Mouse (Mus musculus) forebrain, embryonic 10.5 days (tissue): ENCODE results near the gene Gpr137b. TPM values are rescaled to one million over a fixed set of nuclear protein-coding genes. Genes with fewer than 3 reads are reported as not detected.
"Not testable (repeated sequence)": the region's sequence is repeated elsewhere in the genome, so short reads cannot be mapped to it uniquely, and the experiment has no call there.

Experiments
- DNase-seq: peaks from one replicate; pipeline ENCODE4 v3.0.0-alpha.2; 2017; ENCODE audit warnings: low spot score; ENCODE audit errors: extremely low spot score
- H3K27ac ChIP-seq: fragments of 300-500 bp; sonication (generic); 2 replicates; pipeline ENCODE4 v1.5.1; 2016; ENCODE audit warnings: mild to moderate bottlenecking
- H3K27me3 ChIP-seq: fragments of 300-500 bp; sonication (generic); 2 replicates; pipeline ENCODE4 v1.6.1; 2016; ENCODE audit warnings: mild to moderate bottlenecking; ENCODE audit not compliant: poor library complexity, severe bottlenecking
- H3K36me3 ChIP-seq: fragments of 300-500 bp; sonication (generic); replicated peaks from 2 replicates; pipeline ENCODE4 v1.6.1; 2016; ENCODE audit warnings: mild to moderate bottlenecking, moderate library complexity
- H3K4me1 ChIP-seq: fragments of 300-500 bp; sonication (generic); 2 replicates; pipeline ENCODE4 v1.6.1; 2016
- H3K4me3 ChIP-seq: fragments of 300-500 bp; sonication (generic); 2 replicates; pipeline ENCODE4 v1.5.1; 2016; ENCODE audit warnings: mild to moderate bottlenecking, moderate library complexity
- H3K9me3 ChIP-seq: fragments of 300-500 bp; sonication (generic); 2 replicates; pipeline ENCODE4 v1.6.1; 2016; ENCODE audit warnings: mild to moderate bottlenecking, moderate library complexity
- WGBS: fragments of 180-500 bp; shearing (Covaris S2); methylation state at CpG from one replicate; pipeline ENCODE4 v1.1.7; 2016; 5-methylcytosine and 5-hydroxymethylcytosine counted together
- polyA plus RNA-seq: library from polyadenylated mRNA; unstranded; fragments of >200 nt; fragmentation: Nextera tagmentation; extraction: Ambion mirVana; gene quantifications from 2 replicates; pipeline ENCODE4 v1.2.1, GENCODE M21; 2016

Gpr137b gene
- polyA plus RNA-seq, 1 experiment from 2014 or later, result 23.3 TPM

DNA sequence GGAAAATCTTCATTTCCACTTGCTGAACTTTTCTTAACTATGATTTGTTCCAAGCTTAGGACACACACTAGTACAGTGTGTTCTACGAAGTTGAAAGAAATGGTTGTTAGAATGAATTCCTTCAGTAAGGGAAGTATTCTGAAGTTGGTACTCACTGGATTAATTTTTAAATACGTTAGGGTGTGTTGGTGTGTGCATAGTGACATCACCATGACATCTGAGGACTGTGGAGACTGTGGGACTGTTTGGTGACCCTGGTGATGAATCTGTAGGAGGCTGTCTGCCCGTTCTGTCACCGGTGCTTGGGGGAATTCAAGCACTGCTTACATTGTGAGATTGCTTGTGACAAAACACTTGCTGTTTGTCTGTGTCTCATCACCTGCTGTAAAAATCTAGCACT is 41.7 kb downstream of the Gpr137b start:
- not testable (repeated sequence) for H3K36me3 ChIP-seq, H3K27me3 ChIP-seq, H3K9me3 ChIP-seq, H3K4me1 ChIP-seq, H3K27ac ChIP-seq, H3K4me3 ChIP-seq, DNase-seq
- 88% methylated on average over 4 of the region's 4 CpGs for WGBS

DNA sequence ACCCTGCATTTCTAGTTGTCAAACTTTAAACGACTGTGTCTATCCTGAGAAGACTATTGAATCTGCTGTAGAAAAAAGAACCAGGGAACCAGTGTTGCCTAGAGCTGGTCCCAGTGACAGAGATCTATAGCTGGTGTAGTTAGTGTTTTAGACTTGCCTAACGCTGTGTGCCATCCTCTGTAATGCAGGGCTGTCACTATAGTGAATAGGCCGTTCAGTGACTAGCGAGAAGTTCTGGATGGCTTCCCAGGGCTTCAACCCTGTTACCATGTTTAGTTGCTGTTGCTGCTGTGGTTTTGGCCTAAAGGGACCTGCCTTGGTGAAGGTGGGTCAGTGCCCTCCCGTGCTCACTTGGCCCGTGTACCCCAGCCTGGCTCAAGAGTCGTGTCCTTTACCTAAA is 43.1 kb downstream of the Gpr137b start:
- not testable (repeated sequence) for H3K9me3 ChIP-seq, H3K4me3 ChIP-seq, H3K36me3 ChIP-seq, H3K27me3 ChIP-seq, H3K4me1 ChIP-seq, H3K27ac ChIP-seq, DNase-seq
- WGBS, result 91% methylated on average over 7 of the region's 7 CpGs

DNA sequence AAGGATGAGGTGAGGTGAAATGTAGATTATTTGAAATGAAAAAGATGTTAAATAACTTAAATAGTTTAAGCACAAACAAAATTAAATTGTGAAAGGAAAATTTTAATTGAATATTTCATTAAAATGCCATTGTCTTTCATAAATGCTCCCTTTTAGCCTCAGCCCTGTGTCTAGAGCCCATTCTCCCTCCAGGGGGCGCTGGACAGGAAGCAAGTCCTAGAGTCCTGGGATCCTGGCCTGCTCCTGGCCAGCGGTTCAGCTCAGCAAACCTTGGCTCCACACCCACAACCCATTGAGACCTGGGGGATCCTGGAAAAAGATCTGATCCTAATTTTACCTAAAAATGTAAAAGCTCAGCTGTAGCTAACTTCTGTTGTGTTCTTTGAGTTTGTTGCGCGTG is 44.5 kb downstream of the Gpr137b start:
- Histone ChIP-seq H3K36me3 (no peaks in the 10 kb centered on the region), H3K4me1 (no peaks in the 10 kb centered on the region), H3K9me3 (no peaks in the 10 kb centered on the region), H3K27me3 (no peaks in the 10 kb centered on the region), H3K27ac (no peak overlapping the region), H3K4me3 (no peak overlapping the region)
- 66% methylated on average over 4 of the region's 4 CpGs for WGBS
- peak; percentile 19 for DNase-seq

DNA sequence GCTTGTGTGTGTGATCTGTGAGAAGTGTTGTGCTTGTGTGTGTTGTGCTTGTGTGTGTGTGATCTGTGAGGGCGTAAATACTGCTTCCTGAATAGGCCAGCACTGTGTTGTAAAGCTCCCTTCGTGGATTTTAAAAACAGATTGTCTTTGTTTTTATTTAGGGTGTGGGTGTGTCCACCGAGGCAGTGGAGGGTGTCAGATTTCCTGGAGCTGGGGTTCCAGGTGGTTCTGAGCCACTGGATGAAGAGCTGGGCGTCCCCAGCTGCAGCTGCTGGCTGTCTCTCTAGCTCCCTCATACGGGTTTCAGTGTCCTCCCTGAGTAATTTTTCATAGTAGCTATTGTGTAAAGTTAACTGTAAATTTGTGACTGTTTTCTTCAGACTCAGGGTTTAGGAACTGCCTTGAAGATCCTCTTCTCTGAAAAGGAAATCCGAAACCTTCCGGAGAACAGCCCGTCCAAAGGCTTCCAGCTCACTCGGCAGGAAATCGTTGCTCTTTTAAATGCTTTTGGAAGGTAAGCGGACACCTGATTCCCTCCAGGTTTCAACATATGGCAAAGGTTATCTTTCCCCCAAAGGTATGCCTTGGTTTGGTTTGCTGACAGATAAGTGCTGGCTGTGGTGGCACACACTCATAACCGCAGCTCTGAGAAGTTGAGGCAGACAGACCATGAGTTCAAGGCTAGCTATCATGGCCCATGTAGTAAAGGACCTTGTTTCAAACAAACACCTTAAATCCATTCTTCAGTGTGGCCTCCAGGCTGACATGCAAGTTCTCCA is 46.0 kb downstream of the Gpr137b start:
- not testable (repeated sequence) for DNase-seq, H3K27ac ChIP-seq, H3K4me3 ChIP-seq, H3K36me3 ChIP-seq, H3K4me1 ChIP-seq, H3K27me3 ChIP-seq, H3K9me3 ChIP-seq
- WGBS, result 37% methylated on average over 12 of the region's 12 CpGs

DNA sequence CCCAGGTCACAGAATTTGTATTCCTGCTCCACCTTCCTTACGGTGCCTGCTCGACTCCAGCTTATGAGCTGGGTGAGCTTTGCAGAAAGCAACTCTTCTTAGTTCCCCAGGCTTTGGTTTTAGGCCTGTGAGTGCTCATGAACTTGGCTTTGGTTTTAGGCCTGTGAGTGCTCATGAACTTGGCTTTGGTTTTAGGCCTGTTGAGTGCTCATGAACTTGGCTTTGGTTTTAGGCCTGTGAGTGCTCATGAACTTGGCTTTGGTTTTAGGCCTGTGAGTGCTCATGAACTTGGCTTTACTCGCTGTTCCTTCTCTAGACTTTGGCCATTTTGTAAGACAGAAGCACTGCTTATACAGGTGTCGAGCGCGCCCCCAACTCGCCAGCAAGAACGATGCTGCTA is 56.5 kb downstream of the Gpr137b start:
- H3K27ac ChIP-seq, H3K36me3 ChIP-seq, H3K4me1 ChIP-seq, DNase-seq, H3K4me3 ChIP-seq, H3K27me3 ChIP-seq, H3K9me3 ChIP-seq: not testable (repeated sequence)
- 90% methylated on average over 8 of the region's 8 CpGs for WGBS

DNA sequence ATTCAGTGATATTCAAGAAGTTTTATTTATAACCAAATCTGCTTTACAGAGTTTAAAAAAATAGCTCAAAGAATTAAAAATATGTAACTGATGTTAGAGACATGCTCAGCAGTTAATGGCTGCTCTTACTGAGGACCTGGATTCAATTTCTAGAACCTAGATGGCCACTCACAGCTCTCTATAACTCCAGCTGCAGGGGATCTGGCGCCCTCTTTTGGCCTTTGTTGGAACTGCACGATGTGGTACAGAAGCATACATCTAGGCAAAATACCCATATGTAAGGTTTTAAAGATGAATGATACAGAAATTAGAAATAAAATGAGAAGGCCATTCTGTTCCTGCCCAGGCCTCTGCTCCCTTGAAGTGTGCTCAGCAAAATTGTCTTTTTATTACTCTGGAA is 64.9 kb downstream of the Gpr137b start:
- Histone ChIP-seq H3K36me3 (no peaks in the 10 kb centered on the region), H3K9me3 (no peaks in the 10 kb centered on the region), H3K27ac (no peak overlapping the region), H3K27me3 (no peaks in the 10 kb centered on the region), H3K4me1 (no peaks in the 10 kb centered on the region), H3K4me3 (no peak overlapping the region)
- 3% methylated on average over 2 of the region's 2 CpGs for WGBS
- DNase-seq, result peak; percentile 38

Other genes starting within 250 kb of the Gpr137b start
- not detected in 2 replicates for gene Prl2c5, start 211.3 kb downstream of the Gpr137b start, polyA plus RNA-seq
- gene Nid1, start 43.5 kb upstream of the Gpr137b start, polyA plus RNA-seq, result 45.6 and 51.2 TPM in 2 replicates
- 2.7 and 3.6 TPM in 2 replicates for gene Lyst, start 196.4 kb upstream of the Gpr137b start, polyA plus RNA-seq